Mouse (Mus musculus): ENCODE results near the gene Gm39115. TPM values are rescaled to one million over a fixed set of nuclear protein-coding genes. Genes with fewer than 3 reads are reported as not detected.

Gm39115 gene
- polyA plus RNA-seq, 1 experiment from 2014 or later: not detected

GRCm38 (mm10) chr7:142095183-142095931 lies 40.5 kb downstream of the Gm39115 start, which contains the start of gene Dusp8:
Dusp8 (minus strand) TSS chr7:142095843.
- Histone ChIP-seq H3K9ac (peak within 1 kb of the TSS; percentile 88), H3K9me3 (replicated peaks) (no peaks in the 10 kb centered on the region), H3K27ac (peak within 1 kb of the TSS; percentile 83), H3K4me2 (peak within 1 kb of the TSS; percentile 83), H3K4me1 (replicated peaks) (peaks cover 45% of the 10 kb centered on the region), H3K27me3 (peaks cover 30% of the 10 kb centered on the region), H3K4me3 (peak within 1 kb of the TSS; percentile 85), H3K36me3 (no peaks in the 10 kb centered on the region)
- 1% methylated on average over 62 of the region's 63 CpGs for WGBS
- ATAC-seq (replicated peaks; ENCODE audit: insufficient number of reproducible peaks, insufficient read depth, low FRiP score, low read depth): peak; percentile 89

GRCm38 (mm10) chr7:142094301-142095143 lies 41.3 kb downstream of the Gm39115 start:
- Histone ChIP-seq H3K4me1 (replicated peaks) (peaks cover 54% of the 10 kb centered on the region), H3K36me3 (no peaks in the 10 kb centered on the region), H3K4me3 (peak overlapping the region; percentile 85), H3K9me3 (replicated peaks) (no peaks in the 10 kb centered on the region), H3K4me2 (peak overlapping the region; percentile 83), H3K9ac (peak overlapping the region; percentile 88), H3K27ac (peak overlapping the region; percentile 83), H3K27me3 (peaks cover 26% of the 10 kb centered on the region)
- WGBS: under 1% methylated on average over 89 of the region's 89 CpGs
- ATAC-seq (replicated peaks; ENCODE audit: insufficient number of reproducible peaks, insufficient read depth, low FRiP score, low read depth): peak; percentile 41

- Histone ChIP-seq H3K9me3 (replicated peaks) (no peaks in the 10 kb centered on the region), H3K36me3 (no peaks in the 10 kb centered on the region), H3K9ac (peak overlapping the region; percentile 88), H3K4me1 (replicated peaks) (peaks cover 61% of the 10 kb centered on the region), H3K27ac (no peak overlapping the region), H3K27me3 (peaks cover 18% of the 10 kb centered on the region), H3K4me2 (peak overlapping the region; percentile 83), H3K4me3 (peak overlapping the region; percentile 85)
- 30% methylated on average over 6 of the region's 6 CpGs for WGBS
- no peak for ATAC-seq (replicated peaks; ENCODE audit: insufficient number of reproducible peaks, insufficient read depth, low FRiP score, low read depth)
These were observed 42.1 kb downstream of the Gm39115 start for GRCm38 (mm10) chr7:142093696-142094240.

GRCm38 (mm10) chr7:142092991-142093390 lies 42.8 kb downstream of the Gm39115 start:
- H3K9ac ChIP-seq: no peak overlapping the region
- H3K9me3 ChIP-seq (replicated peaks): no peaks in the 10 kb centered on the region
- H3K4me3 ChIP-seq: peak overlapping the region; percentile 85
- H3K4me2 ChIP-seq: peak overlapping the region; percentile 83
- H3K36me3 ChIP-seq: 0 out of 2 replicates have a peak, but pooled peaks cover under 1% of the 10 kb centered on the region
- peaks cover 16% of the 10 kb centered on the region for H3K27me3 ChIP-seq
- peaks cover 68% of the 10 kb centered on the region for H3K4me1 ChIP-seq (replicated peaks)
- 43% methylated on average over 1 of the region's 1 CpGs for WGBS
- no peak for ATAC-seq (replicated peaks; ENCODE audit: insufficient number of reproducible peaks, insufficient read depth, low FRiP score, low read depth)
- H3K27ac ChIP-seq: no peak overlapping the region

GRCm38 (mm10) chr7:142091848-142092247 lies 44.0 kb downstream of the Gm39115 start:
- no peak for ATAC-seq (replicated peaks; ENCODE audit: insufficient number of reproducible peaks, insufficient read depth, low FRiP score, low read depth)
- H3K9ac ChIP-seq: no peak overlapping the region
- H3K4me2 ChIP-seq: peak overlapping the region; percentile 17; the same call in 1 of the 2 replicates
- WGBS: 17% methylated on average over 4 of the region's 4 CpGs
- no peaks in the 10 kb centered on the region for H3K9me3 ChIP-seq (replicated peaks)
- peaks cover 68% of the 10 kb centered on the region for H3K4me1 ChIP-seq (replicated peaks)
- H3K27ac ChIP-seq: no peak overlapping the region
- 0 out of 2 replicates have a peak, but pooled peaks cover 3% of the 10 kb centered on the region for H3K36me3 ChIP-seq
- H3K4me3 ChIP-seq: no peak overlapping the region
- peaks cover 7% of the 10 kb centered on the region for H3K27me3 ChIP-seq

- 46% methylated on average over 17 of the region's 17 CpGs for WGBS
- Histone ChIP-seq H3K9me3 (replicated peaks) (no peaks in the 10 kb centered on the region), H3K27ac (peak overlapping the region; percentile 28; the same call in 1 of the 2 replicates), H3K9ac (no peak overlapping the region; the same call in 1 of the 2 replicates), H3K27me3 (no peaks in the 10 kb centered on the region), H3K4me1 (replicated peaks) (peaks cover 68% of the 10 kb centered on the region), H3K36me3 (peaks cover 3% of the 10 kb centered on the region; the same call in 1 of the 2 replicates), H3K4me2 (no peak overlapping the region), H3K4me3 (no peak overlapping the region)
- ATAC-seq (replicated peaks; ENCODE audit: insufficient number of reproducible peaks, insufficient read depth, low FRiP score, low read depth): no peak
These were observed 46.0 kb downstream of the Gm39115 start for GRCm38 (mm10) chr7:142089648-142090447.

- Histone ChIP-seq H3K27me3 (peaks cover under 1% of the 10 kb centered on the region; the same call in 1 of the 2 replicates), H3K9me3 (replicated peaks) (no peaks in the 10 kb centered on the region), H3K27ac (no peak overlapping the region), H3K4me3 (no peak overlapping the region), H3K36me3 (peaks cover 3% of the 10 kb centered on the region; the same call in 1 of the 2 replicates), H3K4me2 (no peak overlapping the region), H3K4me1 (replicated peaks) (peaks cover 71% of the 10 kb centered on the region), H3K9ac (peak overlapping the region; percentile 24; the same call in 1 of the 2 replicates)
- 19% methylated on average over 5 of the region's 5 CpGs for WGBS
- ATAC-seq (replicated peaks; ENCODE audit: insufficient number of reproducible peaks, insufficient read depth, low FRiP score, low read depth): peak; percentile 21; the same call in 1 of the 2 replicates
These were observed 46.9 kb downstream of the Gm39115 start for GRCm38 (mm10) chr7:142088886-142089285.

GRCm38 (mm10) chr7:142087069-142087652 lies 48.7 kb downstream of the Gm39115 start:
- peaks cover 67% of the 10 kb centered on the region for H3K4me1 ChIP-seq (replicated peaks)
- H3K36me3 ChIP-seq: peaks cover 17% of the 10 kb centered on the region
- H3K27ac ChIP-seq: no peak overlapping the region
- ATAC-seq (replicated peaks; ENCODE audit: insufficient number of reproducible peaks, insufficient read depth, low FRiP score, low read depth): no peak
- no peaks in the 10 kb centered on the region for H3K9me3 ChIP-seq (replicated peaks)
- H3K4me3 ChIP-seq: no peak overlapping the region
- 88% methylated on average over 1 of the region's 1 CpGs for WGBS
- H3K27me3 ChIP-seq: peaks cover 18% of the 10 kb centered on the region
- H3K9ac ChIP-seq: no peak overlapping the region
- H3K4me2 ChIP-seq: no peak overlapping the region

GRCm38 (mm10) chr7:142086159-142086905 lies 49.5 kb downstream of the Gm39115 start:
- H3K36me3 ChIP-seq: peaks cover 25% of the 10 kb centered on the region
- H3K4me2 ChIP-seq: no peak overlapping the region
- no peak overlapping the region for H3K27ac ChIP-seq
- no peaks in the 10 kb centered on the region for H3K9me3 ChIP-seq (replicated peaks)
- H3K4me1 ChIP-seq (replicated peaks): peaks cover 61% of the 10 kb centered on the region
- ATAC-seq (replicated peaks; ENCODE audit: insufficient number of reproducible peaks, insufficient read depth, low FRiP score, low read depth): no peak
- H3K4me3 ChIP-seq: no peak overlapping the region
- H3K27me3 ChIP-seq: peaks cover 22% of the 10 kb centered on the region
- 64% methylated on average over 4 of the region's 4 CpGs for WGBS
- no peak overlapping the region for H3K9ac ChIP-seq

Data from heart, embryonic 15.5 days (tissue).